Mouse (Mus musculus) neural tube, embryonic 14.5 days (tissue): ENCODE data around the gene Peli3. TPM values are rescaled to one million over a fixed set of nuclear protein-coding genes. Genes with fewer than 3 reads are reported as not detected.
"Not testable (repeated sequence)": the region's sequence is repeated elsewhere in the genome, so short reads cannot be mapped to it uniquely, and the experiment has no call there.

Experiments
- ATAC-seq: fragments of 200-750 bp; cut with Nextera tagmentation; 2 replicates; pipeline ENCODE4 v1.8.0; 2017; ENCODE audit warnings: low read depth, mild to moderate bottlenecking, moderate TSS enrichment, moderate library complexity
- H3K27ac ChIP-seq: fragments of 300-500 bp; sonication (generic); 2 replicates; pipeline ENCODE4 v1.5.1; 2014; ENCODE audit warnings: low read depth, mild to moderate bottlenecking, control low read depth, low read length, moderate library complexity, mixed read lengths
- H3K27me3 ChIP-seq: fragments of 300-500 bp; sonication (generic); 2 replicates; pipeline ENCODE4 v1.6.1; 2014; ENCODE audit warnings: low read length; ENCODE audit not compliant: control insufficient read depth, insufficient read depth
- H3K36me3 ChIP-seq: fragments of 300-500 bp; sonication (generic); 2 replicates; pipeline ENCODE4 v1.6.1; 2014; ENCODE audit warnings: low read length, mixed read lengths; ENCODE audit not compliant: control insufficient read depth, insufficient read depth
- H3K4me1 ChIP-seq: fragments of 300-500 bp; sonication (generic); 2 replicates; pipeline ENCODE4 v1.6.1; 2014; ENCODE audit warnings: low read length; ENCODE audit not compliant: control insufficient read depth, insufficient read depth
- H3K4me2 ChIP-seq: fragments of 300-500 bp; sonication (generic); 2 replicates; pipeline ENCODE4 v1.6.1; 2014; ENCODE audit warnings: mild to moderate bottlenecking, low read depth, low read length, control low read depth
- H3K4me3 ChIP-seq: fragments of 300-500 bp; sonication (generic); 2 replicates; pipeline ENCODE4 v1.5.1; 2014; ENCODE audit warnings: low read depth, low read length, control low read depth, mixed read lengths
- H3K9ac ChIP-seq: fragments of 300-500 bp; sonication (generic); replicated peaks from 2 replicates; pipeline ENCODE4 v1.6.1; 2014; ENCODE audit warnings: low read depth, mild to moderate bottlenecking, control low read depth, low read length, mixed read lengths
- H3K9me3 ChIP-seq: fragments of 300-500 bp; sonication (generic); 2 replicates; pipeline ENCODE4 v1.6.1; 2016; ENCODE audit warnings: low read length; ENCODE audit not compliant: control insufficient read depth
- WGBS: fragments of 180-500 bp; shearing (Covaris S2); extraction: QIAGEN DNeasy Blood & Tissue Kit; methylation state at CpG from one replicate; pipeline ENCODE4 v1.1.7; 2014; 5-methylcytosine and 5-hydroxymethylcytosine counted together
- polyA plus RNA-seq: library from polyadenylated mRNA; unstranded; fragments of >200 nt; fragmentation: Nextera tagmentation; extraction: Ambion mirVana; gene quantifications from 2 replicates; pipeline ENCODE4 v1.2.1, GENCODE M21; 2014

The Peli3 gene
- polyA plus RNA-seq, 1 experiment from 2014 or later: 16.5 TPM

GRCm38 (mm10) chr19:4961928-4962601 is 19.1 kb upstream of the Peli3 start, which contains the start of gene Mrpl11:
Gene Mrpl11 (plus strand): TSS chr19:4962147.
- H3K4me2 ChIP-seq: peak within 1 kb of the TSS; percentile 54
- H3K27me3 ChIP-seq: no peaks in the 10 kb centered on the region
- H3K36me3 ChIP-seq: peaks cover 19% of the 10 kb centered on the region; the same call in 1 of the 2 replicates
- peak within 1 kb of the TSS; percentile 63 for H3K4me3 ChIP-seq
- no peaks in the 10 kb centered on the region for H3K9me3 ChIP-seq
- under 1% methylated on average over 34 of the region's 34 CpGs for WGBS
- peak; percentile 98 for ATAC-seq
- peaks cover 7% of the 10 kb centered on the region; the same call in 1 of the 2 replicates for H3K4me1 ChIP-seq
- peak within 1 kb of the TSS; percentile 61 for H3K9ac ChIP-seq
- H3K27ac ChIP-seq: peak within 1 kb of the TSS; percentile 72; the same call in 1 of the 2 replicates

GRCm38 (mm10) chr19:4948641-4949040 is 5.7 kb upstream of the Peli3 start:
- not testable (repeated sequence) for H3K36me3 ChIP-seq, H3K4me1 ChIP-seq, H3K9me3 ChIP-seq, H3K27ac ChIP-seq, H3K9ac ChIP-seq, H3K27me3 ChIP-seq, H3K4me2 ChIP-seq, ATAC-seq, H3K4me3 ChIP-seq
- WGBS: 80% methylated on average over 9 of the region's 9 CpGs

- no peak overlapping the region for H3K27ac ChIP-seq
- H3K4me3 ChIP-seq: no peak overlapping the region
- H3K4me2 ChIP-seq: no peak overlapping the region
- no peaks in the 10 kb centered on the region for H3K9me3 ChIP-seq
- peaks cover 9% of the 10 kb centered on the region; the same call in 1 of the 2 replicates for H3K4me1 ChIP-seq
- H3K9ac ChIP-seq: no peak overlapping the region
- ATAC-seq: no peak
- peaks cover 3% of the 10 kb centered on the region; the same call in 1 of the 2 replicates for H3K27me3 ChIP-seq
- 41% methylated on average over 6 of the region's 6 CpGs for WGBS
- no peaks in the 10 kb centered on the region for H3K36me3 ChIP-seq
Measured at GRCm38 (mm10) chr19:4945540-4945939, 2.6 kb upstream of the Peli3 start.

DNA sequence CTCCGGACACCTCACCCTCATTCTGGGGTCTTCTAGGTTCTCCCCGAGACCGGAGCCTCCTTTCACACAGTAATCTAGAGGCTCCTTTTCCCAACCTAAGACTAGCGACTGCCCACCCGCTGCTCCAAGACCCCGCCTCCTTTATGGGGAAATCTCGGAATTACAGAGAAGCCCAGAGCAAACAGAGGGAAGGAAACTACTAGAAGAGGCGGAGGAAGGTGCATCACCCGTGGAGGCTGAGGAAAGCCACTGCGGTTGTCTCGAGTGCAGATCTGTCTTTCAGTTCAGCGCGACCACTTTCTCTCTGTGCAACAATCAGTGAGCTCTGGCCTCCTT is 294 bp upstream of the Peli3 start:
- no peak; the same call in 1 of the 2 replicates for ATAC-seq
- Histone ChIP-seq H3K4me2 (peak overlapping the region; percentile 86), H3K36me3 (no peaks in the 10 kb centered on the region)

DNA sequence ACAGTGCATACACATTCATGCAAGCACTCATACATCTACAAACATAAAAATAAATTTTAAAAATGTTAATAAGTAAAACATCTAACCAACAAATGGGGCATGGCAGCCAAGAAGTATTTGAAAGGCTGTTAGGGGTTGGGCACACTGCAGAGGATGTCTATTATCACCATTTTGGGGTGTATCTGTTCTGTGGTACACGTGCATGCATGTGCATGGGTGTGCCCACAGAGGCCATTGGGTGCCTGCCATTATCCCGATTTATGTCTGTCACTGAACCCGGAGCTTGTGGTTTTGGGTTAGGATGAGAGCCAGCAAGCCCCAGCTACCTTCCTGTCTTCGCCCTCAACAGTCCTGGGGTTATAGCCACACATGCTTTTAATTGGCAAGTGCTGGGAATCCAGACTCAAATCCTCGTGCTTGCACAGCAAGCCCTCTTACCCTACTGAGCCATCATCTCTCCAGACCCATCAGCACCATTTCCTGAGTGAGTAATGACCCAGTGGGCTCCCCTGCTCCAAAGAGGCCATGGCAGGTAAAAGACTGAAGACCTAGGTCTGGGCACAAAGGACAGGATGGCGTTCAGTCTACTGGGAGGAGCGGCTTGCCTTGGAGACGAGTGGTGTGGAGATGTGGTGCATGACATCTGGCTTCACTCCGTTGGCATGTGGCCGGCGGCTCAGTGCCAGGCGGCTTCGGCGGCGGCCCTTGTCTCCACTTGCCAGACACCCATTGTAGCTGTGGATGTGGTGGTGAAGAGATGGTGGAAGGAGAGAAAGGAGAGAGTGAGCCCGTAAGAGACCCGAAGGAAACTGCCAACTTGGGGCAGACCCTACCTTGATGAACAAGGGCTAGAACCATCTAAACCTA is 5.2 kb downstream of the Peli3 start:
- no peak overlapping the region for H3K9ac ChIP-seq
- 89% methylated on average over 17 of the region's 17 CpGs for WGBS
- H3K36me3 ChIP-seq: 0 out of 2 replicates have a peak, but pooled peaks cover 6% of the 10 kb centered on the region
- H3K4me3 ChIP-seq: no peak overlapping the region
- peaks cover 6% of the 10 kb centered on the region; the same call in 1 of the 2 replicates for H3K4me1 ChIP-seq
- no peak for ATAC-seq
- no peak overlapping the region for H3K4me2 ChIP-seq
- no peak overlapping the region for H3K27ac ChIP-seq
- H3K9me3 ChIP-seq: no peaks in the 10 kb centered on the region
- H3K27me3 ChIP-seq: peaks cover 2% of the 10 kb centered on the region; the same call in 1 of the 2 replicates

More for the DNA sequence above, 294 bp upstream of the Peli3 start:
- Histone ChIP-seq H3K27ac (peak overlapping the region; percentile 76), H3K27me3 (peaks cover 3% of the 10 kb centered on the region; the same call in 1 of the 2 replicates), H3K9ac (peak overlapping the region; percentile 78), H3K9me3 (no peaks in the 10 kb centered on the region), H3K4me3 (peak overlapping the region; percentile 73), H3K4me1 (peaks cover 9% of the 10 kb centered on the region; the same call in 1 of the 2 replicates)
- WGBS: 5% methylated on average over 13 of the region's 13 CpGs

GRCm38 (mm10) chr19:4936896-4937295 is 6.0 kb downstream of the Peli3 start:
- Histone ChIP-seq H3K9ac (no peak overlapping the region), H3K36me3 (0 out of 2 replicates have a peak, but pooled peaks cover 6% of the 10 kb centered on the region), H3K4me2 (no peak overlapping the region), H3K27me3 (no peaks in the 10 kb centered on the region), H3K4me3 (no peak overlapping the region), H3K4me1 (peaks cover under 1% of the 10 kb centered on the region; the same call in 1 of the 2 replicates), H3K9me3 (no peaks in the 10 kb centered on the region), H3K27ac (no peak overlapping the region)
- WGBS: 81% methylated on average over 2 of the region's 2 CpGs
- ATAC-seq: no peak

DNA sequence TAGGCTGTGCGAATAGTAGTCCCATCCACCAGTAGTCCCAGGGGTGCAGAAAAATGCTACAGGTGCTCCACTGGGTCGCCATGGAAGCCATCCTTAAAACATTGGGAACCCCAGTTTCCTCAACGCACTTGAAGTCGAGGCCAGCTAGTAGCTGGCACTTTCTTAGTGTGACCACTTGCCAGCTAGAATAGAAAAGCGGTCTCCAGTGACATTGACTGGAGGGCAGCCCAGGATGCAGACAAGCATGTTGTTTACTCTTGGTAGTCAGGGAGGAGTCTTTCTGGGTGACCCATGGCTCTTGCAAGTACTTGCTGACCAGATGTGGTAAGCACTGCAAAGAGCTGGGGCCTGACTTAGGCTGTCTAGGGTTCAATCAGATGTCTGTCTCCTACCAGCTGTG is 14.1 kb downstream of the Peli3 start:
- 53% methylated on average over 5 of the region's 5 CpGs for WGBS
- H3K4me1 ChIP-seq: peaks cover 13% of the 10 kb centered on the region
- no peaks in the 10 kb centered on the region for H3K9me3 ChIP-seq
- H3K27me3 ChIP-seq: no peaks in the 10 kb centered on the region
- H3K9ac ChIP-seq: no peak overlapping the region
- H3K4me2 ChIP-seq: peak overlapping the region; percentile 68
- H3K36me3 ChIP-seq: 0 out of 2 replicates have a peak, but pooled peaks cover 9% of the 10 kb centered on the region
- no peak overlapping the region for H3K4me3 ChIP-seq
- H3K27ac ChIP-seq: no peak overlapping the region
- peak; percentile 16; the same call in 1 of the 2 replicates for ATAC-seq

DNA sequence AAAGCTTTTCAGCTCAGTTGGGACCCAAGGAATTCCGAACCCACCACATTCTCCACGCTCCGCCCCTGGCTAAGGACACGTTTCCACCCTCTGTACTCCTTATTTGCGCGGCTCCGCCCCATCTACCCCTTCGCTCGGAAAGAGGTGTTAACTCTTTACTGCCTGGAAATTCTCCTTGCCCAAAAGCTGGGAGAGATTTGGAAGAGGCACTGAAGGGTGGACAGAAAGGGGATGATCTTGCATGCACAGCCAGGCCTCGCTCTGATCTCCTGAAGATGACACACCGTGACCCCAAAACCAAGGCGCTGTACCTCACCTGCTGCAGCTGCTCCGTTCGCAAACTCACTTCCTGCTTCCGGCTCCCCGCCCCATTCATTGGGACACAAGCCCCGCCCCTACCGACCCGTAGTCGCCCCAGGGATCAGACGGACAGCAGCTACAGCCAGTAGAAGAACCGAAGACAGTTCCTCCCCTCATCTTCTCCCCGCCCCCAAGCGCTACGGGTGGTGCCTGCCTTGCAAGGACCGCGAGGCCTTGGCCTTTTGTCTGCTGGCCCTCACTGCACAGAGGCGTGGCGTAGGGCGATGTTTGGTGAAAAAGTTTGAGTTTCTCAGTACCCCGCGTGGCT is 14.9 kb downstream of the Peli3 start, which contains the start of gene Dpp3:
TSS of gene Dpp3 (minus strand) at position 384 of the 628 bp plus-strand sequence.
- Histone ChIP-seq H3K27me3 (no peaks in the 10 kb centered on the region), H3K4me3 (peak within 1 kb of the TSS; percentile 57), H3K9ac (peak within 1 kb of the TSS; percentile 55), H3K9me3 (no peaks in the 10 kb centered on the region), H3K36me3 (0 out of 2 replicates have a peak, but pooled peaks cover 11% of the 10 kb centered on the region), H3K27ac (peak within 1 kb of the TSS; percentile 74), H3K4me2 (peak within 1 kb of the TSS; percentile 68), H3K4me1 (peaks cover 13% of the 10 kb centered on the region)
- WGBS: under 1% methylated on average over 32 of the region's 32 CpGs
- ATAC-seq: peak; percentile 98
